Mouse (Mus musculus) adrenal gland, adult 18-20 months (tissue): ENCODE results near the gene Gm49353. TPM values are rescaled to one million over a fixed set of nuclear protein-coding genes. Genes with fewer than 3 reads are reported as not detected.

Experiments
- DNase-seq, 2 experiments: peaks; one replicate each; pipeline ENCODE4 v3.0.0; 2021 to 2022; ENCODE audit warnings: low spot score in 2 of 2
- long read RNA-seq, 2 experiments: library from polyadenylated mRNA; stranded (forward); transcript quantifications; one replicate each; pipeline ENCODE4 v2.0.0; 2021
- total RNA-seq, 2 experiments: library from RNA; stranded (reverse); gene quantifications; 1 replicate in 1 of 2; 2 replicates in 1 of 2; pipeline ENCODE4 v1.2.3; 2021

Gene Gm49353
- total RNA-seq, result 1 to 10 TPM; 2.5 to 3.8 TPM
- long read RNA-seq, experiment 1, result 0 reads
- long read RNA-seq, experiment 2, result 0 reads

DNA sequence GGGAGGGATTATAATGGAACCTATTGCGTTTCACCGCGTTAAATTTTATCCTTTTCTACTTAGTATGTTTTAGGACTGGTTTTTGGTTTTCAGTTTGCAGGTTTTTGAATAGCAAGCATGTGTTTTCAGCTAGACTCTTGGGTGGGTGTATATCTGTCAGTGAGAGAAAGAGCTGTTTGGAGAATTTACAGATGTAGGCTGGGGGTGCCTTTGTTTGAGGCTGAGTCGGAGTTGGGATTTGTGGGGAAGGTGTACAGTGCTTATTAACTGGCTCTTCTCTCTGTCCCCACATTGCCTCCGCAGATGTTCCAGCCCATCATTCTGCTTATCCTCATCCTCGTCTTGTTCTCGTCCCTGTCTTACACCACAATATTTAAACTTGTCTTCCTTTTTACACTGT is at the start of gene Gm49353:
Gm49353 (plus strand) TSS at position 313 of the 400 bp plus-strand sequence.
- no peak for DNase-seq

DNA sequence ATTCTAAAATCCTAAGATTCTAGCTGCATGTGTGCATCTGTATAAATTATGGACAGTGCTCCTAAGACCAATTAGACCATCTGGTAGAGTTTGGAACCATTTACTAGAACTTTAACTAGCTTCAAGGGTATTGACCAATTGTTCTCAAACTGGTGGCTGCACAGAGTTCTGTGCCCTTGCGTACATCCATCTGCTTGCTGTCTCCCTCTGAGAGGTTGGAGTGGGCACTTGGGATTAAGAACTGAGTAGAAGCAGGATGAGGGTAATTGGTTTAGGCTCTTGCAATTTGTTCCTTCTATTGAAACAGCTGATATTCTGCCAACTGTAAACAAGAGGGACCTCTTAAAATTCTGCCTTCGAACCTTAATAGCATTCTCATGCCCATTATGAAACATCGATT is 43.5 kb upstream of the Gm49353 start:
- no peak for DNase-seq

DNA sequence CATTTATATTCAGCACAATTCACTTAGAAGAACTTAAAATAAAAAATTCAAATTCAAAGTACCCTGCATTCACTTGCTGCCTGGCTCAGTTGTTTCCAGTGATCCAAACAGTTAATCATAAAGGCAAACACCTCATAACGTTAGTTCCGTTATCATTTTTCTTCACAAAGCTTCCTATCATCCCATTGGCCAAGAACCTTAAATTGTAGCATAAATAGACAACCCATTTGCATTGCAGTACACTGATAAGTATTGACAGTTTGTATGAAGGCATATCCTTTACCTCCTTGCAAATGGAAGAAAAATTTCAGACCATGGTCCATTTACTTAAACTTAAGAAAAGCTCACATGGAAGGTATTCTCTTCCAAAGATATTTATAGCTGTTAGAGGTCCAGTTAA is 37.1 kb upstream of the Gm49353 start:
- no peak for DNase-seq

DNA sequence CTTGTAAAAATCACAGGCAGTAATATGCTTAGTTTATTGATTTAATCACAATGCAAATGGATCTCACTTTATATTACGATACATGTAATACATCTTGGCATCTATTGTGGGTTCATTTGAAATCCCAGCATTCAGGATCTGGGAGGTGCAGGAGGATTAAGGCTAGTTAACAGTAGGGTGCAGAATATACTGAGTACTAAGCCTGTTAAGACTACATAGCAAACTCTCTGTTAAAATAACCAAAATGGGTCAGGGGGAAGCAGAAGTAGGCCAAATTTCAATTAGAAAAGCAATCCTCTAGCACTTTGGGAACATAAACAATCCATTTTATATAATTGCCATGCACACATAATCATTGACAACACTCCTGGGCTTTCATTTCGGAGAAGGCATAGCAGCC is 25.0 kb upstream of the Gm49353 start:
- DNase-seq, result no peak

DNA sequence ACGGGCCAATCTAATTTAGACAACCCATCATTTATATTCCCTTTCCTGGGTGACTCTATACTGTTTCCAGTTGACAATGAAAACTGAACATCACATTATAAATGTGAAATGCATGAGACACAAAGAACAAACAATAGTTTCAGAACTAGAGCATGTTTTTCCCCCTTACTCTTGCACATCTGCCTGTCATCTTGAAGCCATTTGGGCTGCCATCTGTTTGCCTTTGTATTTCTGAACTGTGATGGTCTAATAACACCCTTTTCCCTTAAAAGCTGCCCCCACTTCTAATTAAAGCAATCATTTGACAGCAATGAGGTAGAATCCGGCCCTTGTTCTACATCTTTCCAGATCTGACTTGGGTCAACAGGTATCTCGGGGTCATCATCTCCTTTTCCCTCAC is 23.1 kb upstream of the Gm49353 start:
- no peak for DNase-seq

DNA sequence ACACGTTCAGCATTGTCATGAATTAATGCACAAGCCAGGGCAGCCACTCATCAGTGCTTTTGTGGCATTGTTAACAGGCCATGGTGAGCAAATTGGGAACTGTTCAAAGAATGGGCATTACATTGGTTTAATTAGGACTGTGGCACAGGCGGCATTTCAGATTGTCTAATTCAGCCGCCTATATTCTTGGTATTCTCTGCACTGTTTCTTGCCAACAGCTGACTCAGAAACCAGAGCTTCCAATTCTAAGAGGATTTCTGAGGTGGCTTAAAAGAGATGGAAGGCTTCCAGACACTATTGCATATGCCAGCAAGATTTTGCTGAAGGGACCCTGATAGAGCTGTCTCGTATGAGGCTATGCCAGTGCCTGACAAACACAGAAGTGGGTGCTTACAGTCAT is 21.9 kb upstream of the Gm49353 start:
- no peak for DNase-seq

DNA sequence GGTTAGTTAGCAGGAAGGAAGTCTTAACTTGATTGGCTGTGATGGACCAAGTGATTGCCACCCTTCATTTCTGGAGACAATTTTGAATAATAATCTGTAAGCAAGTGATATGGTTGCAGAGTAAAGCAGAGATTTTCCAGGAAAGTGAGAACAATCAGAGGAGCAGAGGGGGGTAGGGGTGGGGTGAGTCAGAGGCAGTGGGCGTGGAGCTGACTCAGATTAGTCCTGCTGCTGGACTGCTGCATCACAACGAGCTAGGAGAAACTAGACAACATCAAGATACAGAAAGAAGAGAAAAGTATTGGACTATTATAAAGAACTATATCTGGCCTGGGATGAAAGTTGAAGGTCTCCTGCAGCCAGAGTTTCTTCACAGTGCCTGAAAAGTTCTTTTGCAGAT is 20.8 kb upstream of the Gm49353 start:
- DNase-seq, result peak; percentile 6 to 24

DNA sequence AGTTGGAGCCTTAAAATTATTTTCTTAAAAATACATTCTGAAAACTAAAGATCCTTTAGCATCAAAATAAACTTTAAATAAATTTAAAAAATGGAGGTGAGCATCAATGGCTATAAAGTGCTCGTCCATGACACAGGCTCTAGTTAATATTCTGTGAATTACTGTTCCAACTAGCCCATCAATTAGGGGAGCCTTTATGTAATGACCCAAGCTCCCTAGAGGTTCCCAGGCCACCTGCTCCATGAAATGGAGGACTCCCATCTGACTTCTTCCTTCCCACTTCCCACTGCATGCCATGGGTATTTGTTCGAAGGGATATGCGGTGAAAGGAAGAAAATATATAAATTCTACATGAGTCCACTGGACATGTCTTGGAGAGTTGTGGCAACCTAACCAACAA is 18.5 kb upstream of the Gm49353 start:
- no peak for DNase-seq

DNA sequence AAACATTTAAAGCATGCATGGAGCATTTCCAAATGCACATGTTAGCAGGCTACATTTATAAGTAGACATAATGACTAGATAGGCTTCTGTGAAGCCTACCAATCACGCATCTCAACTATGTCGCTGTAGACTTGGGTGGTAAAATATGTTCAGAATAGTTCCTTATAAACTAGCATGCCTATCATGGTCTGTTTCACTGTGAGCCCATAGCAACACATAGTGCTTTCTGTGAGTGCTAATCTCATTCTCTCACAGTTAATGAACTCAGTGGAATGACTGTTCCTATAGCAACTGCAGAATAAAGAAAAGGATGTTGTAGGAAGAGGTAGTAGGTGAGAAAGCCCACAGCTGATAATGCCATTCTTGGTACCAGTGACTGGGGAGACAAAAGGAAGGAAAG is 17.7 kb upstream of the Gm49353 start:
- no peak for DNase-seq

DNA sequence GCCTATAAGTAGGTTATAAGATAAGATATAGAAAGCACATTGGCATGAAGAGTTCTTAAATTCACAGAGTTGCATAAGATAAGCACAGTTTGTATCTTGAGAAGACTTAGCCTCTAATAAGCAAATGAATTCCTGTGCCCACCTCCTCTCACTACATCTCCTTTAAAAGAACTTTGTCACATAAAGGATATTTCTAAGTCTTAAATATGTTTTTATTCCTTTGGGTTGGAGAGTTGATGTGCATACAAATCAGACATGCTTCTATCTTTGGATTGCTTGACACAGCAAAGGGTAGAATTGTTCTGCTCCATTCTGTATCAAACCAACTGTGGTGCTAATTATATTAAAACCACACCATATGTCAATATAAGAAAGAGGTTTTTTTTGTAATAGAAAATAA is 5.0 kb upstream of the Gm49353 start:
- DNase-seq, result no peak

DNA sequence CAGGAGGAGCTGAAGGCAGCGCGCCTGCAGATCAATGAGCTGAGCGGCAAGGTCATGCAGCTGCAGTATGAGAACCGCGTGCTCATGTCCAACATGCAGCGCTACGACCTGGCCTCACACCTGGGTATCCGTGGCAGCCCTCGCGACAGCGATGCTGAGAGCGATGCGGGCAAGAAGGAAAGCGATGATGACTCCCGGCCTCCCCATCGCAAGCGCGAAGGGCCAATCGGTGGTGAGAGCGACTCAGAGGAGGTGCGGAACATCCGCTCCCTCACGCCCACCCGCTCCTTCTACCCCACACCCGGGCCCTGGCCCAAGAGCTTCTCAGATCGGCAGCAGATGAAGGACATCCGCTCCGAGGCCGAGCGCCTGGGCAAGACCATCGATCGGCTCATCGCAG is 1.9 kb upstream of the Gm49353 start:
- DNase-seq, result no peak

DNA sequence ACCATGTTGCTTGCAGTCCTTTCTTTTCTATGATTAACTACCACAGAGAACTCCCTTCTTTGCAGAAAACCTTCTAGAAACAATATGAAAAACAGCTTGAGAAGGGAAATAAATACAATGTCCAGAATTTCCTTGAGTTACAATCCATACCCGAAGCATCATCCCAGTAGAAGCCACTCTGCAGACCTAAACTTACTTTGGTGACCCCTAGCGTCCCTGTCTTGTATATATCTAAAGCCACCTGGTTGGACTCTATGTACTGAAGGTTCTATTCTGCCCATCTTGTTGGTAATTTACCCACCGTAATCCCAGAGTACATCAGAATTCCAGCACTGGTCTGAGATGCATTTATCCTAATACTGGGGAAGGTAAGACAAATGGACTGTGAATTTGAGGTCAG is 1.1 kb downstream of the Gm49353 start:
- no peak for DNase-seq

DNA sequence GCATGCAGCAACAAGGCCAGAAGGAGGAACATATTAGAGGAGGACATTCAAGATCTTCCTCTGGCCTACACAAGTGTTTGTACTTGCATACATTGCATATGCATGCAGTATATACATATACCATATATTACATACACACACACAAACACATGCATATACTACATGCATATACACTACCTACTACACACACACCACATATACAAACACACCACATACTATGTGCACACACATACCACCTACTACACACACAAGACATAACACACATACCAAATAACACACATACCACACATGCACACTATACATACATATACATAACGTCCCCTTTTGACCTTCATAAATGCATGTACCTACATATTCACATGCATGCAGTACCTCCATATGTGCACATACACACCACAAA is 1.9 kb downstream of the Gm49353 start:
- no peak for DNase-seq

DNA sequence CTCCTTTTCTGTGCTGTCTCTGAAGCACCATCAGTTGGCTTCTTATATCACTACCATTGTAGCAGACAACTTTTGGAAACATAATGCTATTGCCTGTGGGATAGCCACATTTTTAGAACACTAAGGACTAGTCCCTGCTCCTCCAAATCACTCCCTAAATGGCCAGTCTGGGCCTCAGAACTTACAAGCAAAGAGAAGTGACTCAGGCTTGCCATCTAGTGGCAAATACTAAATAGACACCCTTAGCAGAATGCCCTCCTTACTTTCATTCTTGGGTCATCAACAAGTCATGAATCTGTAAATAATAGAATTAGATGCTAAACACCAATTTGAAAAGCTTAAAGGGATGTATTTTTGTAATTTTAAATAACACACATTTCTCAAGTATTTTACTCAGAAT is 8.0 kb downstream of the Gm49353 start:
- DNase-seq, result no peak

DNA sequence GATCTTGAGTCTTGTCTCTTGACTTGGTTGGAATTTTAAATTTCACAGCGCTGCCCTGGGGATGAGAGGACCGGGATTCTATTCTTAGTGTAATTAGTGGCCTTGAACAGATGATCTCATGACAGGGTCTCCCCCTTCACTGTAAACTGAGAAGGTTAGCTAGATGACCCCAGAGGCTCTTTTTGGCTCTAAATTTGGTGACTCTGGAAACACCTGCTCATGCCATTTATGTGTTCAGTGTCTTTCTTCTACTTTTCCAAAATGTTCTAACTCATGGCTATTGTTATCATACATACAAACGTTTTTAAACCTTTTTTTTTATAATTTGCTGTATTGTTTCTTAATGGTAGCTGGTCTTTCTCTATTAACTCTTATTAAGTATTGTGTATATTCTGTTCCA is 10.0 kb downstream of the Gm49353 start:
- no peak for DNase-seq

DNA sequence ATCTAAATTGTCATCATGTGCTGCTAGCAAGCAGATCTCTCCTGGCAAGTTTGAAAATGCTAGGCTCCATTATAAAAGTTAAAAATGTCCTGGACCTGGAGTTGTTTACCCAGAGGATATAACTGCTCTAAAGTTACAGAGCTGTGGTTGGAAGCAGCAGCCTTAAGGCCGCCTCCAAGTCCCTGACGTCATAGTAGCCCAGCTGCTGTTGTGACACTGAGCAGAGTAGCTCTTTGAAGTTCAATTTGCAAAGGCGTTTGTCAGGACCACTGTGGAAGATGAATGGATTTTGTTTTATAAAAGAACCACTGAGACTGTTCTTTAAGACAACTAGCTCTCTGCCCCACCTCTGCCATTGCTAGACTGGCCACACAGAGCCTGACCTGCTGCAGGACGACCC is 12.7 kb downstream of the Gm49353 start, which contains the start of gene 9330159F19Rik:
9330159F19Rik (plus strand) TSS at position 154 of the 400 bp plus-strand sequence.
- DNase-seq, result peak in 1 of 2 experiments; percentile 26

DNA sequence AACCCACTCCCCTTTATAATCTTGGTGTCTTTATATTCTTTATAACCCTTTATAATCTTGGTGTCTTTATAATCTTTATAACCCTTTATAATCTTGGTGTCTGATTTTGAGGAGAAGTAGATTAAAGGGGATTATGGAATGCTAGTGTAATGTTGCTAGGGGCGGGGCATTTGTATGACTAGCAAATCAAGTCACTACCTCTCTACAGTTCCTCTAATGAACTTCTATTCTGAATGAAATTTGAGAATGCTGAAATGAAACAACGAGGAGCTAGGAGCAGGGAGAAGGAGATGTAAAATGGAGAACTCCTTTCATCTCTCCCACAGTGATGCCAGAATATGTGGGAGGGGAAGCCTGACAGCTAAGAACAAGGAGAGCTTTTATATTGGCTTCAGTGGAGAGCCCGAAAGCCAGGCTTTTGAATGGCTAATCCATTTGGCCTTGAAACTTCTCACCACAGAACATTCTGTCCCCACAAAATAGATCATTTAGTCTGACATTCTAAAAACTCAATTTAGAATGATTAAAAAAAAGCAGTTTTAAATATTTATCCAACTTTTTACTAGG is 14.9 kb downstream of the Gm49353 start:
- DNase-seq, result no peak

DNA sequence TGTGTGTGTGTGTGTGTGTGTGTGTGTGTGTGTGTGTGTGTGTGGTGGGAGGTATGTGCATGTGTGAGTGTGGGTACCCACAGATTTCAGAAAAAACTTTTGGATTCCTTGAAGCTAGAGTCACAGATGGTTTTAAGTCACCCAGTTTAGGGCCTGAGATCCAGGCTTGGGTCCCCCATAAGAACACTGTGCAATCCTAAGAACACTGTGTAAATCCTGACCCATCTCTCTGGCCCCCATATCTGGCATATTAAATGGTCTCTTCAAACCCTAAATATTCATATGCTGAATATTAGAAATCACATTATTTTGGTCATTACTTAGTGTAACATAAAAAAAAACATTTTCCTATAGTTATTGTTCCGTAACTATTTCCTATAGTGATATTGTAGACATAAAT is 18.2 kb downstream of the Gm49353 start:
- no peak for DNase-seq

DNA sequence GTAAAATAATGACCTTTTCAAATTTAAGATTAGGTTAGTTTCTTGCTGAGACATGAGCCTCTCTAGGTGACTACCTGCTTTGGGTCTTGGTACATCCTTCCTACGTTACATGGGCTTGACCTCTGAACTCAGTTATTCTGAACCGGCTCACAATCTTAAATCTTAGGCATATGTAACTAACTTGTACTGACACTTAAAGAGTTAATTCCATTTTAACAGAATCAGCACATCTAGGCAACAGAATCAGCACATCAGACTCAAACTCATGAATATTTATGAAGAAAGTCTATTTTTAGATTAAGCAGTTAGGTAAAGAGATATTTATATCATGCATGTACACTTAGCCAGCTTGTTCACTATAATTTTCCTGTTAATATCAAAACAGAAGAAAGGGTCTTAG is 18.7 kb downstream of the Gm49353 start:
- DNase-seq, result no peak

DNA sequence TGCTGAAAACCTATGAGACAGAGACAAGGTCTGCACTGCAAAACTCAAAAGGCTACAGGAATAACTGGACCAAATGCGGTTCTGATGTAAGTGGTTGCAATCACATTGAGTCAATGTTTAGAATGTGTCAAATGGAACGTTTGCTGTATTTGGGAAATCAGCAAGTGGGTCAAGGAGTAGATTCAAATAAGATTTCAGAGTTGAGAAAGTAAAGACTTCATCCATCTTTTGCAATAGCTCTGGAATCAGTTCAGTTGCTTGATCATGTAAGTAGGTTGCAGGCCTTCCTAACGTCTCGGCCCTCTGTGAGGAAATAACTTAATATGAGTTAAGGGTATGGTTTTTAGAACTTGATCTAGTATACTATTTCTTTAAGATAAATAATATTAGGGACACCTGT is 26.6 kb downstream of the Gm49353 start:
- DNase-seq, result no peak

DNA sequence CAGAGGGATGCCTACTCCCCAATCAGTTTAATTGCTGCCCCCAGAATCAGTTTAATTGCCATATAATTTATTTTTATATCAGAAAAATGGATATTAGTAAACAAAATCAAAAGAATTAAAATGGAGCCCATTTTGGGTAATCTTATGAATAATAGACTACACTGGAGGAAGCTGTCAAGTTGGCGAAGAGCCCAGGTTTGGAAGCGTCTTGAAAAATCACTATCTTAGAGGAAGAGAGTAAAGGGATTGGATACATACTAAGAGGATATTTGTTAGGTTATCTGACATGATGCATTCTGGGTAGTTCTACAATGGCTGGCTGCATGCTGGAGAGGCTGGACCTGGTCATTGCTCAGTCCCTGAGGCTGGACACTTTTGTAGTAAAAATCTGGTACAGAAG is 32.5 kb downstream of the Gm49353 start:
- DNase-seq, result no peak
